Mouse (Mus musculus) mammary gland, adult 2 months (tissue): ENCODE data around the gene Ablim1. TPM values are rescaled to one million over a fixed set of nuclear protein-coding genes. Genes with fewer than 3 reads are reported as not detected.

ENCODE experiments used
- polyA plus RNA-seq: library from polyadenylated mRNA; depleted of rRNA; stranded (reverse); fragments of >200 nt; gene quantifications from 2 replicates; pipeline ENCODE4 v1.2.3, GENCODE M21; 2012; ENCODE audit warnings: low replicate concordance; rRNA removed

Gene Ablim1
- 68.7 and 81.4 TPM in 2 replicates for polyA plus RNA-seq

GRCm38 (mm10) chr19:57314346-57315012 lies at the start of gene Ablim1:
Gene Ablim1 (minus strand): TSS chr19:57314919.

GRCm38 (mm10) chr19:57360341-57361130 lies 45.8 kb upstream of the Ablim1 start, which contains the start of gene Fam160b1:
Gene Fam160b1 (plus strand): TSS chr19:57360680.

GRCm38 (mm10) chr19:57007781-57008710 lies 306.7 kb downstream of the Ablim1 start, which contains the start of gene Afap1l2:
Gene Afap1l2 (minus strand): TSS chr19:57008228.

Other genes with a start within 250 kb of the Ablim1 start
- gene Fam160b1, start 45.8 kb upstream of the Ablim1 start, polyA plus RNA-seq, result 9.7 and 12.5 TPM in 2 replicates
- gene Trub1, start 138.0 kb upstream of the Ablim1 start, polyA plus RNA-seq, result 5.9 and 6.8 TPM in 2 replicates